Mouse (Mus musculus) cerebellum, adult 2 months (tissue): ENCODE data around the gene Sdk2. TPM values are rescaled to one million over a fixed set of nuclear protein-coding genes. Genes with fewer than 3 reads are reported as not detected.
A peak's percentile ranks its signal among the peaks of the same experiment; 100 is the strongest.

ENCODE experiments used
- DNase-seq, 2 experiments: peaks; one replicate each; pipeline ENCODE4 v3.0.0; 2021
- H3K27ac ChIP-seq: fragments of 200-500 bp; 2 replicates; pipeline ENCODE4 v1.5.1; 2012; ENCODE audit warnings: low read length, control low read depth, inconsistent platforms; ENCODE audit not compliant: insufficient read depth
- H3K27me3 ChIP-seq: fragments of 200-500 bp; 2 replicates; pipeline ENCODE4 v1.6.1; 2012; ENCODE audit warnings: inconsistent platforms, mild to moderate bottlenecking, low read length, moderate library complexity; ENCODE audit not compliant: control insufficient read depth, insufficient read depth
- H3K4me1 ChIP-seq: fragments of 200-500 bp; 2 replicates; pipeline ENCODE4 v1.6.1; 2011; ENCODE audit warnings: low read length; ENCODE audit not compliant: control insufficient read depth, insufficient read depth
- H3K4me3 ChIP-seq: fragments of 200-500 bp; replicated peaks from 2 replicates; pipeline ENCODE3; 2011; ENCODE audit warnings: mild to moderate bottlenecking, low read depth, low read length, control low read depth; ENCODE audit not compliant: insufficient read depth
- CTCF ChIP-seq: fragments of 200-500 bp; IDR thresholded peaks from 2 replicates; pipeline ENCODE4 v1.5.1; 2011; ENCODE audit warnings: low read depth, mild to moderate bottlenecking, control low read depth, low read length, moderate library complexity, borderline replicate concordance; ENCODE audit not compliant: insufficient read depth
- POLR2A ChIP-seq: fragments of 200-500 bp; IDR thresholded peaks from 2 replicates; pipeline ENCODE4 v1.6.1; 2011; ENCODE audit warnings: low read length, control low read depth, borderline replicate concordance; ENCODE audit not compliant: insufficient read depth
- WGBS: fragments of 180-500 bp; shearing (Covaris S2); methylation state at CpG from one replicate; pipeline ENCODE4 v1.1.7; 2018; 5-methylcytosine and 5-hydroxymethylcytosine counted together
- polyA plus RNA-seq: library from polyadenylated mRNA; depleted of rRNA; stranded (reverse); fragments of >200 nt; gene quantifications from 2 replicates; pipeline ENCODE4 v1.2.3, GENCODE M21; 2012

The Sdk2 gene
- polyA plus RNA-seq, 1 experiment, result 3.1 TPM

- peaks cover 4% of the 10 kb centered on the region for H3K4me1 ChIP-seq
- H3K4me3 ChIP-seq, result no peak overlapping the region
- no peak overlapping the region for H3K27ac ChIP-seq
- WGBS, result 76% methylated on average over 16 of the region's 16 CpGs
- peak in 1 of 2 experiments; percentile 44 for DNase-seq
- no peaks in the 10 kb centered on the region for H3K27me3 ChIP-seq
- no peak for TF ChIP-seq CTCF
- TF ChIP-seq POLR2A, result no peak
These were observed 275.3 kb downstream of the Sdk2 start for GRCm38 (mm10) chr11:113791357-113792215.

- WGBS, result 78% methylated on average over 1 of the region's 1 CpGs
- no peak overlapping the region for H3K4me3 ChIP-seq
- no peak for TF ChIP-seq POLR2A
- TF ChIP-seq CTCF, result no peak
- no peak overlapping the region for H3K27ac ChIP-seq
- DNase-seq, result no peak
- no peaks in the 10 kb centered on the region; the same call in 1 of the 2 replicates for H3K4me1 ChIP-seq
- H3K27me3 ChIP-seq, result no peaks in the 10 kb centered on the region
These were observed 277.7 kb downstream of the Sdk2 start for GRCm38 (mm10) chr11:113789101-113789500.

GRCm38 (mm10) chr11:113788183-113788789 lies 278.6 kb downstream of the Sdk2 start:
- no peak overlapping the region for H3K4me3 ChIP-seq
- no peaks in the 10 kb centered on the region for H3K27me3 ChIP-seq
- H3K4me1 ChIP-seq, result no peaks in the 10 kb centered on the region; the same call in 1 of the 2 replicates
- TF ChIP-seq CTCF (no peak), POLR2A (no peak)
- WGBS, result 97% methylated on average over 2 of the region's 2 CpGs
- H3K27ac ChIP-seq, result no peak overlapping the region
- no peak for DNase-seq

GRCm38 (mm10) chr11:113787432-113788182 lies 279.2 kb downstream of the Sdk2 start:
- Histone ChIP-seq H3K27me3 (no peaks in the 10 kb centered on the region), H3K4me3 (no peak overlapping the region), H3K27ac (no peak overlapping the region), H3K4me1 (no peaks in the 10 kb centered on the region; the same call in 1 of the 2 replicates)
- 92% methylated on average over 13 of the region's 13 CpGs for WGBS
- no peak for TF ChIP-seq POLR2A
- no peak for TF ChIP-seq CTCF
- DNase-seq, result no peak

GRCm38 (mm10) chr11:113787009-113787408 lies 279.8 kb downstream of the Sdk2 start:
- TF ChIP-seq CTCF (no peak), POLR2A (no peak)
- H3K27ac ChIP-seq, result no peak overlapping the region

GRCm38 (mm10) chr11:113786395-113786794 lies 280.5 kb downstream of the Sdk2 start:
- no peak for DNase-seq

More at GRCm38 (mm10) chr11:113787009-113787408, 279.8 kb downstream of the Sdk2 start:
- DNase-seq, result no peak
- whole genome bisulfite sequencing, result 94% methylated on average over 11 of the region's 11 CpGs
- no peaks in the 10 kb centered on the region; the same call in 1 of the 2 replicates for H3K4me1 ChIP-seq
- H3K27me3 ChIP-seq, result no peaks in the 10 kb centered on the region
- H3K4me3 ChIP-seq, result no peak overlapping the region

GRCm38 (mm10) chr11:113785406-113786171 lies 281.3 kb downstream of the Sdk2 start:
- TF ChIP-seq POLR2A (no peak), CTCF (no peak)
- no peak for DNase-seq
- H3K27me3 ChIP-seq, result no peaks in the 10 kb centered on the region
- H3K4me1 ChIP-seq, result no peaks in the 10 kb centered on the region; the same call in 1 of the 2 replicates
- peak overlapping the region; percentile 20; the same call in 1 of the 2 replicates for H3K27ac ChIP-seq
- H3K4me3 ChIP-seq, result no peak overlapping the region
- 33% methylated on average over 19 of the region's 19 CpGs for WGBS

More at GRCm38 (mm10) chr11:113786395-113786794, 280.5 kb downstream of the Sdk2 start:
- TF ChIP-seq POLR2A (no peak), CTCF (no peak)
- 65% methylated on average over 4 of the region's 4 CpGs for WGBS
- no peak overlapping the region for H3K4me3 ChIP-seq
- H3K27me3 ChIP-seq, result no peaks in the 10 kb centered on the region
- H3K4me1 ChIP-seq, result no peaks in the 10 kb centered on the region; the same call in 1 of the 2 replicates
- peak overlapping the region; percentile 61; the same call in 1 of the 2 replicates for H3K27ac ChIP-seq
